Mouse (Mus musculus): ENCODE results near the gene Fev. TPM values are rescaled to one million over a fixed set of nuclear protein-coding genes. Genes with fewer than 3 reads are reported as not detected.

Gene Fev
- polyA plus RNA-seq (2012; rRNA removed) (0.03 and 0.04 TPM in 2 replicates), polyA plus RNA-seq (2014; fragmentation: Nextera tagmentation; extraction: Ambion mirVana) (0.09 and 0.15 TPM in 2 replicates)

GRCm38 (mm10) chr1:74885369-74886042 is at the start of gene Fev:
Gene Fev, minus strand, starts transcription at chr1:74885419.
- DNase-seq (ENCODE audit: low read depth in 3 of 3, low spot score in 3 of 3): no peak
- no peak within 1 kb of the TSS for H3K4me2 ChIP-seq (ENCODE audit: low read depth)
- TF ChIP-seq CTCF (IDR thresholded peaks at IDR 0.05; ENCODE audit: low read depth) (no peak), EP300 (IDR thresholded peaks at IDR 0.05; ENCODE audit: low read depth) (no peak)

GRCm38 (mm10) chr1:74927621-74928296 is 42.5 kb upstream of the Fev start:
- TF ChIP-seq CTCF (IDR thresholded peaks at IDR 0.05; ENCODE audit: low read depth) (no peak), EP300 (IDR thresholded peaks at IDR 0.05; ENCODE audit: low read depth) (no peak)
- WGBS (ENCODE audit: insufficient replicate concordance): 72% methylated on average over 9 of the region's 9 CpGs
- ATAC-seq (ENCODE audit: insufficient read depth) (no peak), DNase-seq (ENCODE audit: low read depth in 3 of 3, low spot score in 3 of 3) (no peak)
- no peak overlapping the region for H3K9ac ChIP-seq (replicated peaks)
- H3K9me3 ChIP-seq (ENCODE audit: control insufficient read depth, low read length): no peaks in the 10 kb centered on the region
- no peaks in the 10 kb centered on the region for H3K36me3 ChIP-seq (replicated peaks; ENCODE audit: control insufficient read depth, insufficient read depth, low read depth)
- no peak overlapping the region for H3K27ac ChIP-seq
- no peaks in the 10 kb centered on the region for H3K27me3 ChIP-seq (ENCODE audit: control insufficient read depth, insufficient read depth, low read length)
- no peak overlapping the region for H3K4me2 ChIP-seq (ENCODE audit: low read depth)
- H3K4me1 ChIP-seq (replicated peaks; ENCODE audit: control insufficient read depth in 2 of 2, insufficient read depth in 2 of 2, low read length in 1 of 2): no peaks in the 10 kb centered on the region
- no peak overlapping the region for H3K4me3 ChIP-seq (ENCODE audit: insufficient read depth in 1 of 2, low read depth in 2 of 2, low read length in 2 of 2)

More at GRCm38 (mm10) chr1:74885369-74886042, at the start of gene Fev:
- no peak within 1 kb of the TSS for H3K9ac ChIP-seq (replicated peaks)
- H3K9me3 ChIP-seq (ENCODE audit: control insufficient read depth, low read length): no peaks in the 10 kb centered on the region
- no peak within 1 kb of the TSS; a peak in 1 of 4 replicates for H3K4me3 ChIP-seq (ENCODE audit: insufficient read depth in 1 of 2, low read depth in 2 of 2, low read length in 2 of 2)
- peaks cover 63% of the 10 kb centered on the region for H3K27me3 ChIP-seq (ENCODE audit: control insufficient read depth, insufficient read depth, low read length)
- H3K36me3 ChIP-seq (replicated peaks; ENCODE audit: control insufficient read depth, insufficient read depth, low read depth): no peaks in the 10 kb centered on the region
- 1% methylated on average over 41 of the region's 43 CpGs for WGBS (ENCODE audit: insufficient replicate concordance)
- no peak for ATAC-seq (ENCODE audit: insufficient read depth)
- H3K27ac ChIP-seq: no peak within 1 kb of the TSS
- no peaks in the 10 kb centered on the region for H3K4me1 ChIP-seq (replicated peaks; ENCODE audit: control insufficient read depth in 2 of 2, insufficient read depth in 2 of 2, low read length in 1 of 2)

GRCm38 (mm10) chr1:74926721-74927120 is 41.5 kb upstream of the Fev start:
- ATAC-seq (ENCODE audit: insufficient read depth): no peak
- no peak for DNase-seq (ENCODE audit: low read depth in 3 of 3, low spot score in 3 of 3)
- Histone ChIP-seq H3K9me3 (ENCODE audit: control insufficient read depth, low read length) (no peaks in the 10 kb centered on the region), H3K27me3 (ENCODE audit: control insufficient read depth, insufficient read depth, low read length) (no peaks in the 10 kb centered on the region), H3K4me2 (ENCODE audit: low read depth) (no peak overlapping the region), H3K36me3 (replicated peaks; ENCODE audit: control insufficient read depth, insufficient read depth, low read depth) (no peaks in the 10 kb centered on the region), H3K4me1 (replicated peaks; ENCODE audit: control insufficient read depth in 2 of 2, insufficient read depth in 2 of 2, low read length in 1 of 2) (no peaks in the 10 kb centered on the region), H3K9ac (replicated peaks) (no peak overlapping the region), H3K4me3 (ENCODE audit: insufficient read depth in 1 of 2, low read depth in 2 of 2, low read length in 2 of 2) (no peak overlapping the region), H3K27ac (no peak overlapping the region)
- no peak for TF ChIP-seq EP300 (IDR thresholded peaks at IDR 0.05; ENCODE audit: low read depth)
- TF ChIP-seq CTCF (IDR thresholded peaks at IDR 0.05; ENCODE audit: low read depth): peak; percentile 89
- 34% methylated on average over 6 of the region's 6 CpGs for WGBS (ENCODE audit: insufficient replicate concordance)

GRCm38 (mm10) chr1:74924464-74924863 is 39.2 kb upstream of the Fev start:
- TF ChIP-seq CTCF (IDR thresholded peaks at IDR 0.05; ENCODE audit: low read depth) (no peak), EP300 (IDR thresholded peaks at IDR 0.05; ENCODE audit: low read depth) (no peak)

GRCm38 (mm10) chr1:74915706-74916105 is 30.5 kb upstream of the Fev start:
- Histone ChIP-seq H3K36me3 (replicated peaks; ENCODE audit: control insufficient read depth, insufficient read depth, low read depth) (no peaks in the 10 kb centered on the region), H3K4me2 (ENCODE audit: low read depth) (no peak overlapping the region), H3K9me3 (ENCODE audit: control insufficient read depth, low read length) (no peaks in the 10 kb centered on the region), H3K9ac (replicated peaks) (no peak overlapping the region), H3K4me3 (ENCODE audit: insufficient read depth in 1 of 2, low read depth in 2 of 2, low read length in 2 of 2) (no peak overlapping the region), H3K4me1 (replicated peaks; ENCODE audit: control insufficient read depth in 2 of 2, insufficient read depth in 2 of 2, low read length in 1 of 2) (no peaks in the 10 kb centered on the region), H3K27me3 (ENCODE audit: control insufficient read depth, insufficient read depth, low read length) (no peaks in the 10 kb centered on the region), H3K27ac (no peak overlapping the region)
- DNase-seq (ENCODE audit: low read depth in 3 of 3, low spot score in 3 of 3) (no peak), ATAC-seq (ENCODE audit: insufficient read depth) (no peak)
- TF ChIP-seq EP300 (IDR thresholded peaks at IDR 0.05; ENCODE audit: low read depth) (no peak), CTCF (IDR thresholded peaks at IDR 0.05; ENCODE audit: low read depth) (peak; percentile 56)
- 19% methylated on average over 13 of the region's 13 CpGs for WGBS (ENCODE audit: insufficient replicate concordance)

More at GRCm38 (mm10) chr1:74924464-74924863, 39.2 kb upstream of the Fev start:
- H3K4me2 ChIP-seq (ENCODE audit: low read depth): no peak overlapping the region
- no peak for DNase-seq (ENCODE audit: low read depth in 3 of 3, low spot score in 3 of 3)
- no peak overlapping the region for H3K4me3 ChIP-seq (ENCODE audit: insufficient read depth in 1 of 2, low read depth in 2 of 2, low read length in 2 of 2)
- WGBS (ENCODE audit: insufficient replicate concordance): 48% methylated on average over 4 of the region's 4 CpGs
- no peaks in the 10 kb centered on the region for H3K36me3 ChIP-seq (replicated peaks; ENCODE audit: control insufficient read depth, insufficient read depth, low read depth)
- H3K27me3 ChIP-seq (ENCODE audit: control insufficient read depth, insufficient read depth, low read length): no peaks in the 10 kb centered on the region
- H3K27ac ChIP-seq: no peak overlapping the region
- H3K9ac ChIP-seq (replicated peaks): no peak overlapping the region
- no peaks in the 10 kb centered on the region for H3K9me3 ChIP-seq (ENCODE audit: control insufficient read depth, low read length)
- no peaks in the 10 kb centered on the region for H3K4me1 ChIP-seq (replicated peaks; ENCODE audit: control insufficient read depth in 2 of 2, insufficient read depth in 2 of 2, low read length in 1 of 2)
- ATAC-seq (ENCODE audit: insufficient read depth): no peak
